Mouse (Mus musculus) monocyte, adult 2 months (primary cell): ENCODE results near the gene Vangl1.

Experiments
- DNase-seq, 2 experiments: peaks; one replicate each; pipeline ENCODE4 v3.0.0; 2022; ENCODE audit warnings: low spot score in 2 of 2, low read depth in 1 of 2

The Vangl1 gene

DNA sequence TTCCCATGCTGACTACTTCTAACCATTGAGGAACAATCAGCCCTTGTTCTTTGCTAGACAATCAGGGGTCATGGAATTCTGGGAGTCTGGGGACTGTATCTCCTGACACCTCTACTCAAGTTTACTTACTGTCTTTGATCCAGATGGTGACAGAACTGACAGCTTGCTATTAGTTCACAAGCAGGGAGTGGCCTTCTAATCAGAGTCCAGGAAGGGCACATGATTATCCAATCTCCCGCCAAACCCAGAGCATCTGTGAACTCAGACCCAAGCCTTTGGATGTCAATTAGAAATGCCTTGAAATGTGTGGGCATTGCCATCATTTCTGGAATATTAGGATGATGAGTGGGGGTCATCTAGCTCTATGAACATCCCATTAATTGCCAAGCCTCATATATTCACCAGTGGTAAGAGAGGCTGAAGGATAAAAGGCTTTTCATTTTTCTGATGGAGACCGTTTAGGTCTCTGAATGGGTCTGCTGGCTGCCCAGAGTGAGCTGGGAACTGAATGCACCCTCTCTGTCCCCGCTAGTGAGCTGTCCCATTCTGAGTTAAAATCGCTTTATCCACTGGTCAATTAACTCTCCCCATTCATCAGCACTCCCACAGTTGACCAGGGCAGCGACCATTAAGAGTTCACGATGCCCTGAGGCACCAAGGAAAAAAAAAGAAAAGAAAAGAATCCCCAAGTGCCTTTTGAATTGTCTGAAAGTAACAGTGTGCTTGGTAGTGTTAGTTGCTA, 58.7 kb downstream of the Vangl1 start:
- DNase-seq: no peak

DNA sequence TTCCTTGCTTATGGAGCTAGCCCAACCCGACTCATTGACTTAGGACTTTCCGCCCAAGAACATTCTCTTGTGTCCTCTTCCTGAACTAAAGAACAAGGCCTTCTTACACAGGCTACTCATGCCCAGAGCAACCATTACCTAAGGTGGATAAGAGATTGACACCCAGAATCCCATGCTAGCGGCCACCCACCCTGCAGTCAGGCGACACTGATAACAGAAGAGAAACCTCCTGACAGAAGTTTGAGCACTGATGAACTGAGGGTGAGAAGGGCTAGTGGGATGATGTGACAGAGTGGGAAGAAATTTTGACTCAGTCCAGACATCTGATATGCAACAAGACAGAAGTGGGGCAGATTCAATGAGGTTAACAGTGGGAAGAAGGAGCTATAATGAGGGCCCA, 60.1 kb downstream of the Vangl1 start:
- DNase-seq: no peak

DNA sequence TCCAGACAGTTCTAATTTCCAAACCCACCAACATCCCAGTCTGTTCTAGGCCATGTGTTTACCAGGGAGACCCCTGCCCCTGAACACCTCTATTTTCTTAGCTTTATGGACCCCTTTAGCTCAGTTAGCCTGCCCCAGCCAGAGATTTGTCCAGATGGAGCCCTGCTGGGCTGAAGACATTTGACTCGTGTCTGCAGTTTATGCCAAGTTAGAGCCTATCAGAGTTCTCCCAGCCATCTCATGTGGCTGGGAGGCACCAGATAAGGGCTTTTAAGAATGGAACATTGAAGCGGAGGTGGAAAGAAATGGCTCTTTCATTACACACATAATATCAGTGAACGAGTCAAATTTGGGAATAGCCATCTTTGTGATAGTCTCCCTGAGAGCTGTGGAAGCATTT, 61.0 kb downstream of the Vangl1 start:
- no peak for DNase-seq

DNA sequence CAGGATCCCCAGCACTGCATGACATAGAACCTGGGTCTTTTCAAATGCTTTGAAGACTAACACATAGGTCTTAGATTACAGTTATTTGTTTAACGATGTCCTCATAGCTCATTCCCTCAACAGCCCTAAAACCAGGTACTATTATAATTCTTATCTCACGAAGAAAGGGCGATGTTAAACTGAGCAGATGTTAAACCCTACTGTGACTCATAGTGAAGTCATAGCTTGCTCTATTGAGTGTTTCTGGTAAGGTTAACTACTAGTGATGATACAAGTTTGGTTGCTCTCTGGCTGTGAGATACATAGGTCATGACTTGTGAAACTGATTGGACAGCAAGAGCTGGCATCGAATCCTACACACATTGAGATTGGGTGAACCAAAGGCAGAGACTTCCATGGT, 61.5 kb downstream of the Vangl1 start:
- no peak for DNase-seq

DNA sequence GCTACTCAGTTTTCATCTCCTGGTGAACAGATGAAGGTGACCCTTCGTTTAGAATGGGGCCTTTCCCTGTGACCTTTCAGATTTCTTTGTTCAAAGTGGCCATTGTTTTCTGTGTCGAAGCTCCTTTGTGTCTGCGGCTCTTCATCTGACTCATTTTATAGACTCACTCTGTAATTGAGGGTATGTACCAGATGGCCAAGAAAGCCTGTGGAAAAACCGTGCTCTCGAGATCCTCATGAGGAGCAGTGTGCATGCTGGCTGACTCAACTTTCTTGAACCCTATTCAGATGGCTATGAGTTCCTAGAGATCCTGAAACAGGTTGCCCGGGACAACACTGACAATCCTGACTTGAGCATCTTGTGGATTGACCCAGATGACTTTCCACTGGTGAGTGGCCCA, 62.6 kb downstream of the Vangl1 start:
- DNase-seq: no peak

DNA sequence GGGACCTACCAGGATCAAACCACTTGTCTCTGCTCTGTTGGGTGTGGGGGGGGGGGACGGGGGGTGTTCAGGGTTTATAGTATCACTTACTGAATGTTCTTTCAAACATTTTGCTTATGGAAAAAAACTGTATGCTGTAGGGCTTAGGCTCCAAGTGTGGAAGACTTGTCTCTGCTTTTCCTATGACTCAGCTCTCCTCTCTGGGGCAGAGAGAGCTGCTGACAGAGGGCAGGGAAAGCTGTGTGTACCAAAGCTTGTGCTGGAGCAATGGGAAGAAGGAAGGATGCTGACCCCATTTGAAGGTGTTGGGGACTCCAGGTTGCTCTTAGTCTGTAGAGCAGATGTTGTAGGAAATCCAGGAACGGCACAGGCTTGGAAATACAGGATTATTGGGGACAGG, 63.0 kb downstream of the Vangl1 start:
- no peak for DNase-seq

DNA sequence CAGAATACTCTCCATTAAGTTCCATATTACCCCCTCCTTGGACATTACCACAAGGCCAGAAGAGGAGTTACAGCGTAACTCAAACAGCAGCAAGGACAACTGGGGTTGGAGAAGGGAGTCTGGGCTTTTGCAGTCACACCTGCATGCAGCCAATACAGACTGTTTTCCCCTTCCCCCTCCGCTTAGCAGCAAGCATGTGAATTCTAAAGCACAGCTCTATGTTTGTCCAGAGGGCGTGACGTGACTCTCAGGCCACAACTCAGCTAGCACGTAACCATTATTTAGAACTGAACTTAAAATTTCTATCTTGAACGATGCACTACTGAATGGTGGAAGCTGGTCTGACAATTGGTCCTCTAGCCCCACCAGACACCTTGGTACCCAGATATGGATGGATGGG, 63.9 kb downstream of the Vangl1 start:
- DNase-seq: no peak

DNA sequence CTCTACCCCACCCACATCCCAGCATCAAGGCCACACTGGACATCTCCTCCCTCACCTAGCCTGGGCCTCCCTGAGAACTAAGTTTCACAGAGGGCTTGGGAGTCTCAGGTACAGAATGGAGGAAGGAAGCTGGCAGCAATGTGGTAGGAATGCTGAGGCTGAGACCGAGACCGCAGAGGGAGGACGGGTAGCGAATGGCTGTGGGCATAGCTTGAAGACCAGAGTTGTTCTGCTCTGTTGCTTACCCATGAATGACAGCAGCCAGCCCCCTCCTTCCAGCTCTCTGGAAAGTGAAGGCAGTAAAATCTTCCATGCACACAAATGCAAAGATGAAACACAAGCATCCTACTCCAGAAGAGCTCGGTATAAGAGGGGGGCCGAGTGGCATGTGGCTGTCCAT, 65.6 kb downstream of the Vangl1 start:
- DNase-seq: no peak

DNA sequence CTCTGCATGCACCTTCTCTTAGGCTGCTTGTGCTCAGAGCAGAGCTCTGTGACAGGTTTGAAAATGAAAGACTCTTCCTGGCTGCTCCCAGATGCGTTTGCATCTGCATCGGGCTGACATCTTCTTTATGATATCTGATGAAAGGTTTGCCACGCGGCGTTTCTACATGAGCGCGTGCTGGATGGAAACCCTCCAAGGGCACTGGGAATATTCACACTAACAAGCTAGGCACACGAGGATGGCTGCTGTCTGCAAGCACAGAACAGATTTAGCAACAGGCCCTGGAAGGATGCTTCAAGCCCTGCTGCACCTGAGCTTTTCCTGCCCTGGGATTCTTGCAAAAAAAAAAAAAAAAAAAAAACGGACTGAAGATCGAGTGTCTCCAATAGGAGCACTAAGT, 67.3 kb downstream of the Vangl1 start:
- no peak for DNase-seq

DNA sequence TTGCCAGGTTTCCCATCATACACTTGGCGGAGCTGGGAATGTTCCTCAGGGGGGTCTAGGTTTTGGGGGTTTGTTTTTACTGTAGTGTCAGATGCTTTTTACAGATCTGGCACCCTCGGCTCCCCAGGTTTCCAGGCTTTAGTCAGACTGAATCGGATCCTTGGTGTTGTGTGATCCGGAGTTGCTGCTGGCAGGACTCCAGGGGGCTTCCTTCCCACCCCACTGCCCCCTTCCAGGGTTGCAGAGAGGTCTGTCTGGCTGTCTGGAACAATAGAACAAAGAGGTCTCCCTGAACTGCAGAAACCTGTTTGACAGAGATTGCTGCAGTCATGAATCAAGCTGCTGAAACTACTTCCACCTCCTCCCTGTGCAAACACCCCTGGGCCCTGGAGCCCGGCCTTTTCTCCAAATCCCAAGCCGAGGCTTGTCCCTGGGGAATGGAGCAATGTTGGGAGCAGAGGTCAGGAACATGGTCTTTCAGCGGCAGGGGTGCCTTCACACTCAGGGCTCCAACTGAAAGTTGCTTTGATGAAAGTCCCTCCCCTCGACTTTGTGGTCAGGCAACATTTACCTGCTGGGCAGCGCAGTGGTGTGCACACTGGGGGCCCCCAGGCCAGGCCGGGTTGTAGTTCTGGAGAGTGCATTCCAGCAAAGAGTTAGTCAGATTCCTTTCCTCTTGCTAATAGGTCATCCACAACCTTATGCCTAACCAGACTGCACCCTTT, 68.9 kb downstream of the Vangl1 start:
- no peak for DNase-seq

DNA sequence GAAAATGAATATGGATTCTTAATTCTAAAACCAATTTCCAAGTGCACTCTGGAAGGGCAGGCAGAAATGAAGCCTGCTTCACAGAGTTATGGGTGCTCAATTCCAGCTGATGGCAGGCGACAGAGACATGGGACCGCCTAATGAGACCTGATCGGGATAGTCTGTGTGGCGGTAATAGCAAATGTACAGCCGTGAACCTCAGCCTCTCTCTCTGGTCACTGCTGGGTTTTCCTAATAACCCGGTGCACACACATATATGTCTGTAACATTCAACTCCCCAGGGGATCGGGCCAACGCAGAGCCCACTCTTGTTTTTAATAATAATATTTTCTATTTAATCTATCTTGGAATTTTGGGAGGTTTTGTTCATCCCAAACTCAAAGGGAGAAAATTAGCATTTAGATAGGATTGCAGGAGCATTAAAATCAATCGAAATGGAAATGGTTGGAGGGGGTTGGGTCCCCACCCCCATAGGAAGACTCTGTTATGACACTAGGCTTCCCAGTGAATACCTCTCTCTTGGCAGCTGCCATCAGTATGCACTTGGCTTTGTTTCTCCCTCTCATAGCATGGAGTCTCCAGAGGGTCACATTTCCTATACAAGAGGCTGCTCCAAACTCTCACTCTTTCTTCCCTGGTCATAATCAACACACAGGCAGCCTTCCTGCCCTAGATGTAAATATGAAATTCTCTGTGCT, 72.7 kb downstream of the Vangl1 start:
- no peak for DNase-seq

DNA sequence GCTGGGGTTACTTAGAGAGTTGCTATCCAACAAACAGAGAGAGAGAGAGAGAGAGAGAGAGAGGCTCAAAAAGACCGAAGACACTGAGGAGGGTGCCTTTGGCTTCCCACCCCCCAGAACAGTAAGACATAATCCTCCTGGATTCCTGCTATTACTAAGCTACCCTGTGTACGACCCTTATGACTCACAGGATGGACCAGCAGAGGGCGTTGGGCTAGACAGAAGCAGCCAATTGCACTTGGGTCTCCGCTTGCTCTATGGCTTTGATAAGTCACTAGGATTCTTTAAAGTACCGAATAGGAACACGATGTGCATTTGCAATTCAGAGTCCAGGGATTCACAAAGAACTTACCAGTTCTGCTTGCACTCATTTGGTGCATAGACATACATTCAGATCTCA, 74.0 kb downstream of the Vangl1 start:
- DNase-seq: no peak

DNA sequence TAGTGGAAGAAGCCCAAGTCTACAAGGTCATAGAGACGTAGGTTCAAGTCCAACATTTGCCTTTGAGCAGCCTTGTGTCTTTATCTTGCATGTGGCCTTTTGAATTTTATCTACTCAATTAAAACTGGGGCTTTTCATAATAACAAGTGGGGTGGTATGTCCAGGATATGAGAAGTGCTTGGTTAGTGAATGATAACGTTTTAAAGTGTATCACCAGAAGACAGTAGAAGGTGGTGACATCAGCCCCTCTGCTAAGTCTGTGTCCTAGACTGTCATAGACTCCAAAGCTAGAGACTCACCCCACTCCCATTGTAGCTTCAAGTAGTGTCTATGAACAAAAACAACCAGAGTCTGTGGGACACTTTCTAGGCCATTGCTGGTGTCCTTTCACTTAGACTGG, 76.3 kb downstream of the Vangl1 start:
- no peak for DNase-seq

DNA sequence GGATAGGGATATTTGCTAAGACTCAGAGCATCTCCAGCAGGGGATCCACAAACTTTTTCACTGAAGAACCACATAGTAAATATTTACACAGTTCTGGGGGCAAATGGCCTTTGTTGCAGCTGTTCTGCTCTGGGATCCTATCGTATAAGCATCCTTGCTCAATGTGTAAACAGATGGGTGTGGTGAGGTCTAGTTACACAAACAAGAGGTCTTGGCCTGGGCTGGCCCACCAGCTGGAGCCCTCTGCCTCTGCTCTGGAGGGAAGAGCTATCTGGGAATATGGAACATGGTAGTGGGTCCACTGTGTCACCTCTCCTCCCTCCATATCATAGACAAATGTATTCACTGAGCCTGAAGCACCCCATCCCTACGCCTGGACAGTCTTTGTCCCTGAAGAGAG, 77.4 kb downstream of the Vangl1 start:
- DNase-seq: no peak

DNA sequence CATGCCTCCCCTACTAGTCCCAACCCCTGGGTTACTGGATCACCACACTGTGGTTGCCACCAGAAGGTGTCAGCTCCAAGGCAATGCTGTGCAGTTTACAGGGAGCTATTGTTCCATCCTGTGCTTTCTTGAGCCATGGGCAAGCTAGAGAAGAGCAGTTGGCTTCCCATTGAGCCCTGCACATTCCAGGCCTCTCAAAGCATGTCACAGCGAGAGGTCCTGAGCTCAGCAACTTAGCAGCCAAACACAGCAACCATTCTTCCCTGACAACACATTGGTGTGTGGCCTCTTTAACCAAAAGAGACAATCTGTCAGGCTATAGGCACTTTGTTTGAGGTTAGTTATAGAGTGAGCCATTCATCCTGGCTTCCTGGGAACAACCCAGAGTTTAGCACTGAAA, 78.9 kb downstream of the Vangl1 start:
- DNase-seq: no peak

DNA sequence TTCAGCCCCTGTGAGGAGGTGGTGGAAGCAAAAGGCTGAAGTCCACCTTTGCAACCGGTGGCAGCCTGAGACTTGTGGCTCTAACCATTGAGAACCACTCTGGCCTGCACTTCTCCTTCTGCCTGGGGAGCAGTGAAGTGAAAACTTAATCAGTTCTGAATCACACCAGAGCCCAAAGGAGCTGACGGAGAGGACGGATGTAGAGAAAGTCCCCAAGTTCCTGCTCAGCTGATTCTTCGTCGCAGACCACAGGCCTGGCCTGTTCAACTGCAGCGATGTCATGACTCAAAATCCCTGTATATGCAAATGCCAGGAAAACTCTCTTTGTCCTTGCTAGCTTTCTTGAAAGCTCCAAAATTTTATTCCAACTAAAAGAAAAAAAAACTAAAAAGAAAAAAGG, 80.8 kb downstream of the Vangl1 start:
- DNase-seq: no peak

DNA sequence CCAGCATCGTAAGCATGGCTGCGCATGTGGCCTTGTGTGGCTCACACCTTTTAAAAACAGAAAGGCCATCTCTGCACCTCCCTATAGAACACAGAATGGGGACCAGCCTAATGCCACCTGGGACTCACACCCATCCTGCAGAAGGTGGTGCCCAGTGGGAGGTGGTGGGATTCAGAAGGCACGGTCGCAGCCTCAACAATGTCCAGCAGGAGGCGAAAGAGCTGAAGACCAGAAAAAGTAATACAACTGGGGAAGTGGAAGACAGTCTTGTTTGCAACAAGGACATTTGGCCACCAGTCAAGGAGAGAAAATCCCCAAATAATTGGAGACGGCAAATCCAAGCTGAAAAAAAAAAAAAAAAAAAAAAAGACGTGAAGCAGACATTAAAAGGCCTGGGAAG, 82.4 kb downstream of the Vangl1 start:
- no peak for DNase-seq

DNA sequence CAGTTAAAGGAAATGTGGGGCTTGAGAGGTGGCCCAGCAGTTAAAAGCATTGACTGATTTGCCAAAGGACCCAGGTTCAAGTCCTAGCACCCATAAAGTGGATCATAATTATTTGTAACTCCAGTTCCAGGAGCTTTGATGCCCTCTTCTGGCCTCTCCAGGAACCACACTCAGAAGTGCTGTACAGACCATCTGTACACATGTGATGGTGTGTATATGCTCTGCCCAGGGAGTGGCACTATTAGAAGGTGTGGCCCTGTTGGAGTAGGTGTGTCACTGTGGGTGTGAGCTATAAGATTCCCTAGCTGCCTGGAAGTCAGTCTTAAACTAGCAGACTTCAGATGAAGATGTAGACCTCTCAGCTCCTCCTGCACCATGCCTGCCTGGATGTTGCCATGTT, 83.5 kb downstream of the Vangl1 start:
- DNase-seq: no peak

DNA sequence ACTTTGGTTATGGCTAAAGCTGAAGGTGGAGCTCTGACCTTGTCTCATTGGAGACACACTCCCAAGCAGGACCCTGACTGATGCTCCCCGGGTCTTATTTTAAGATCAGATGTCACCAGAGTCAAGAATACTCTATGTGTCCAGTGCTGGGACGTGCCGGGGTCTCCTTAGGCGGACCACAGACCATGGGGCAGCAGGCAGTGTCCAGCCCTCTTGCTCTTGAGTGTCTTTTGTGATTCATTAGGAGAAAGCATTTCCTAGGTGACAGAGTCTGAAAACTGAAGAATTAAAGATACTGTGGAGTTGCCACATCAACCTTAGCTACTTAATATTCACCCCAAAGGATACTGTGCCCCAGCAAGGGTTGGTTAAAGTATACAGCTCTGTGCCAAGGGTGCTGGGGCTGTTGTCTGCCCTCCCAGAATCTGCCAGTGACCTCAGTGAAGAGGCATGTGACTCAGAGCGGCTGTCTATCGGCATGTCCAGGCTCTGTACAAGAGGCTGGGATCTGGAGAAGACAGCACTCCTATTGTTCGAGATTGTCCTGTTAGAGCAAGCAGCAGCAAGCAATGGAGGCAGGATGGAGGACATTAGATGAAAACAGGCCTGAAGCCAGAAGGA, 92.4 kb downstream of the Vangl1 start:
- no peak for DNase-seq

DNA sequence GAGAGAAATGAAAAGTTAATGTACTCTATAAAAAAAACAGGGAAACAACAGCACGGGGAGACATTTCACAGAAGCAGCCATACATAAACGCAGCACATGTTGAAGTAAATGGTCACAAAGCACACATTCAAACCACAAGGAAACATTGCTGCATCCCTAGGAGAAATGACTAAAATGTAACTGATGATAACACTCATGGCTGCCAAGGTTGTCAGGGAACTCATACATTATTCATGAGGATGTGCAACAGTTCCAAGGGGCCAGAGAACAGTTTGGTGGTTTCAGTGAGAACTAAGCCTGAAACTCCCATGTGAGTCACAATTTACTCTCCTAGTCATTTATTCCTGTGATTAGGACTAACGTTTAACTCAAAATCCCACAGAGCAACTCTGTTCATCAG, 96.3 kb downstream of the Vangl1 start:
- DNase-seq: no peak

DNA sequence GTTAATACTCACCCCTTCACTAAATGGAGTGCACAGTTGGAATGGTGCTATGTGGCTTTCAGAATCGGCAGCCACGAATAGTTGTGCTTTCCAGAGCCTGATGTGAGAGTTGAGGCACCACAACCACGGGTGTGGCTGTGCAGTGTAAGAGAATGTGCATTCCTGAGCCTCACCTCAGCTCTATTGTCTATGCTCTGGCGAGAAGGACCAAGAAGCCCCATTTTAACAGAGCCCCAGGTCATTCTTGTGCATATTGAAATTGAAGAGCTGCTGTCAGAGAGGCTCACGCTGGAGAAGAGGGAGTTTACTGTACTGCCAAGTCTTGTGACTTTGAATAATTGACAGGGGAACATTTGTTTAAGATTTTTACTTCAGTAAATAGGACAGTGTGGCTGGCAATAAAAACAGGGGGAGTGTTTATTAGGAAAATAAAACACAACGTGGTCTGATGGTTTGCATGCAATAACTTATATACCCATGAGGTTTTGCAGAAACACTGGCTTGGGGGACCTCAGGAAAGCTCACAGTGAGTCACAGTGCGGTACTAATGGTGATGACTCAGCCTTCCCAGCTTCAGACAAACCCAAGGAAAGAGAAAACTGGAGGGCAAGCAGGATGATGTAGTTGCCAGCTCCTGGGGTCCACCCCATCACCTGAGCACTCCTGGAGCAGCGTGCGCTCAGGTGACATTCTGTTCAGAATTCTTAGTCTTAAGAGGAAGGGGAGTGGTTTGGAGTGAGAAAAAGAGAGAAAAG, 100.5 kb downstream of the Vangl1 start:
- no peak for DNase-seq
